Mouse (Mus musculus) ES-E14 (cell line): ENCODE data around the gene Adh7. TPM values are rescaled to one million over a fixed set of nuclear protein-coding genes. Genes with fewer than 3 reads are reported as not detected.

Source experiments
- DNase-seq: peaks from one replicate; pipeline ENCODE4 v3.0.0-alpha.2; 2013; ENCODE audit warnings: low read depth, low spot score
- H3K27ac ChIP-seq: 2 replicates; pipeline ENCODE4 v1.5.1; 2012; ENCODE audit warnings: low read depth, mild to moderate bottlenecking, low read length, moderate library complexity, mixed read lengths; ENCODE audit not compliant: poor library complexity, insufficient read depth, severe bottlenecking
- H3K36me3 ChIP-seq: 2 replicates; pipeline ENCODE4 v1.6.1; 2012; ENCODE audit warnings: mild to moderate bottlenecking, low read length, moderate library complexity, mixed read lengths; ENCODE audit not compliant: control insufficient read depth, poor library complexity, insufficient read depth, severe bottlenecking
- H3K4me1 ChIP-seq, 2 experiments: fragments of 150-350 bp in 1 of 2; sonication (generic) in 1 of 2; 2 replicates each; pipeline ENCODE4 v1.6.1; 2012; ENCODE audit warnings: low read length in 2 of 2, mild to moderate bottlenecking in 1 of 2, mixed read lengths in 1 of 2; ENCODE audit not compliant: control insufficient read depth in 2 of 2, insufficient read depth in 2 of 2, poor library complexity in 1 of 2
- H3K4me3 ChIP-seq, 2 experiments: fragments of 150-350 bp in 1 of 2; sonication (generic) in 1 of 2; 2 replicates each; pipeline ENCODE4 v1.5.1; 2012; ENCODE audit warnings: low read length in 2 of 2, low read depth in 1 of 2, mild to moderate bottlenecking in 1 of 2, mixed read lengths in 1 of 2; ENCODE audit not compliant: insufficient read depth in 1 of 2, poor library complexity in 1 of 2, severe bottlenecking in 1 of 2
- H3K9ac ChIP-seq: 2 replicates; pipeline ENCODE4 v1.6.1; 2012; ENCODE audit warnings: low read depth, mild to moderate bottlenecking, low read length, mixed read lengths; ENCODE audit not compliant: poor library complexity, insufficient read depth, severe bottlenecking
- H3K9me3 ChIP-seq: fragments of 150-350 bp; sonication (generic); 2 replicates; pipeline ENCODE4 v1.6.1; 2012; ENCODE audit warnings: low read depth, mild to moderate bottlenecking, low read length; ENCODE audit not compliant: control insufficient read depth, insufficient read depth
- CHD2 ChIP-seq: IDR thresholded peaks from 2 replicates; pipeline ENCODE4 v1.6.1; 2014; ENCODE audit warnings: mild to moderate bottlenecking, low read depth, low read length, inconsistent platforms
- HCFC1 ChIP-seq: IDR thresholded peaks from 2 replicates; pipeline ENCODE4 v1.6.1; 2012; ENCODE audit warnings: low read length, inconsistent platforms, borderline replicate concordance; ENCODE audit not compliant: insufficient read depth
- MAFK ChIP-seq: IDR thresholded peaks from 2 replicates; pipeline ENCODE4 v1.6.1; 2014; ENCODE audit warnings: mild to moderate bottlenecking, low read depth, low read length, inconsistent platforms; ENCODE audit not compliant: insufficient read depth
- ZC3H11A ChIP-seq: IDR thresholded peaks from 2 replicates; pipeline ENCODE4 v1.6.1; 2012; ENCODE audit warnings: low read depth, mild to moderate bottlenecking, inconsistent platforms, low read length, borderline replicate concordance
- ZNF384 ChIP-seq: IDR thresholded peaks from 2 replicates; pipeline ENCODE4 v1.6.1; 2012; ENCODE audit warnings: low read depth, low read length, inconsistent platforms
- in situ Hi-C, 2 experiments: fragments of 600-800 bp; cut with MboI; formaldehyde crosslinking; loops; one replicate each; pipeline ENCODE4 v1.15.1; 2025; ENCODE audit warnings: low sequenced_read_pairs in 2 of 2, inconsistent platforms in 1 of 2; ENCODE audit not compliant: unreplicated experiment in 2 of 2
- total RNA-seq: library from RNA; depleted of rRNA; stranded (reverse); fragments of 300-350 nt; gene quantifications from 2 replicates; pipeline ENCODE4 v1.2.3, GENCODE M21; 2012

Gene Adh7
- total RNA-seq, 1 experiment, result 0.36 TPM

DNA sequence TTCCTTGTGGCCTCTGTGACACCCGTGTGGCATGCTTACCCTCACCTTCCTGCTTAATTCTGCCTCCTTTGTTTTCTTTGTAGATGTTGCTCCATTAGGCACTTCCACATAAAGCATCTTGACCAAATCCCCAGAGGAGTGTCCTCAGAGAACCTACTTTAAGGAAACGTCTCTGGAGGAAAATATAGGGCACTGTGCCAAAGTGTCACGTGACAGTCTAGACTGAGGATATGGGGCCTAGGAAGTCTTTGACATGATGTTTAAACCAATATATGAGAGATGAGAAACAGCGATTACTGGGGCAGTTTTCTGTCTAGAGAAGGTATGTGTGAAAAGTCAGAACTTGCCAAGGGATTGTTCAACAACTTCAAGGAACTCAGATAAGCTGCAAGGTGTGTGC is 32.3 kb upstream of the Adh7 start:
- no peak overlapping the region for H3K9ac ChIP-seq
- H3K27ac ChIP-seq, result no peak overlapping the region
- no peaks in the 10 kb centered on the region for H3K9me3 ChIP-seq
- H3K4me3 ChIP-seq, result no peak overlapping the region
- in situ Hi-C loops, result no loop called here
- H3K4me1 ChIP-seq, result no peaks in the 10 kb centered on the region
- no peak for DNase-seq
- no peak for TF ChIP-seq ZC3H11A
- no peak for TF ChIP-seq CHD2
- TF ChIP-seq ZNF384, result no peak
- TF ChIP-seq MAFK, result no peak
- no peak for TF ChIP-seq HCFC1
- H3K36me3 ChIP-seq, result no peaks in the 10 kb centered on the region

GRCm38 (mm10) chr3:138185995-138186930 is 31.3 kb upstream of the Adh7 start:
- in situ Hi-C loops, result no loop called here
- H3K4me1 ChIP-seq, result no peaks in the 10 kb centered on the region
- H3K27ac ChIP-seq, result no peak overlapping the region
- H3K9me3 ChIP-seq, result no peaks in the 10 kb centered on the region
- no peaks in the 10 kb centered on the region for H3K36me3 ChIP-seq
- no peak overlapping the region for H3K4me3 ChIP-seq
- no peak overlapping the region for H3K9ac ChIP-seq
- no peak for DNase-seq
- no peak for TF ChIP-seq ZC3H11A
- no peak for TF ChIP-seq CHD2
- no peak for TF ChIP-seq MAFK
- no peak for TF ChIP-seq HCFC1

DNA sequence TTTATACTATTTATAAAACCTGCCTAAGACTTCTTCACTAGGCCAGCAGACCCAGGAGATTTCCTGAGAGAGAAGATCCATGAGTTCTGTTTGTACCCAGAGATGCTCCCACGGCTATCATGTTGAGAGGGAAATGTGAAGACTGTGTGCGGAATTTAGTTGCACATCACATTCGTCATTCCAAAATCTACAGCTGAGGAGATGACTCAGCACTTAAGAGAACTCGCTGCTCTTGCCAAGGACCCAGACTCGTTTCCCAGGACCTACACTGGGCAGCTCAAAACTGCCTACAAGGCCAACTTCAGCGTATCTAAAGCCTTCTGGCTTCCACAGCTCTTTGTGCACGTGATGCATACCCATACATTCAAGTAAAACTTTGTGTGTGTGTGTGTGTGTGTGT is 25.3 kb upstream of the Adh7 start:
- TF ChIP-seq MAFK (peak; percentile 54; the same call in 1 of the 2 replicates), ZNF384 (no peak)
- Histone ChIP-seq H3K36me3 (no peaks in the 10 kb centered on the region), H3K4me3 (no peak overlapping the region), H3K27ac (no peak overlapping the region), H3K9me3 (no peaks in the 10 kb centered on the region), H3K9ac (no peak overlapping the region), H3K4me1 (peaks cover 0 to 3% of the 10 kb centered on the region in 2 experiments; a peak in 1 of 4 replicates)
- in situ Hi-C loops, result loop anchor here in 1 of 2 experiments (10.0 kb wide), 1 partner anchor 243 kb away; no protein-coding TSS in a partner anchor
- no peak for DNase-seq

GRCm38 (mm10) chr3:138193683-138194302 is 23.8 kb upstream of the Adh7 start, which contains the start of gene 4930579F01Rik:
4930579F01Rik (minus strand) TSS chr3:138193825.
- H3K4me3 ChIP-seq, result peak within 1 kb of the TSS in 1 of 2 experiments; percentile 30; a peak in 2 of 4 replicates
- no peak for DNase-seq
- H3K9me3 ChIP-seq, result no peaks in the 10 kb centered on the region
- no peak within 1 kb of the TSS for H3K27ac ChIP-seq
- no peak within 1 kb of the TSS for H3K9ac ChIP-seq
- peaks cover 0 to 3% of the 10 kb centered on the region in 2 experiments; a peak in 1 of 4 replicates for H3K4me1 ChIP-seq
- H3K36me3 ChIP-seq, result no peaks in the 10 kb centered on the region
- TF ChIP-seq HCFC1 (no peak), MAFK (no peak), ZC3H11A (no peak)
- in situ Hi-C loops, result loop anchor here in 1 of 2 experiments (10.0 kb wide), 1 partner anchor 241 kb away; no protein-coding TSS in a partner anchor
